Mouse (Mus musculus) lung, adult 18-20 months (tissue): ENCODE measurements around the gene Arhgap19.

Experiments
- DNase-seq, 2 experiments: peaks; one replicate each; pipeline ENCODE4 v3.0.0; 2022; ENCODE audit warnings: mixed read lengths in 2 of 2

Gene Arhgap19

GRCm38 (mm10) chr19:41737657-41738428, 64.0 kb downstream of the Arhgap19 start:
- no peak for DNase-seq

DNA sequence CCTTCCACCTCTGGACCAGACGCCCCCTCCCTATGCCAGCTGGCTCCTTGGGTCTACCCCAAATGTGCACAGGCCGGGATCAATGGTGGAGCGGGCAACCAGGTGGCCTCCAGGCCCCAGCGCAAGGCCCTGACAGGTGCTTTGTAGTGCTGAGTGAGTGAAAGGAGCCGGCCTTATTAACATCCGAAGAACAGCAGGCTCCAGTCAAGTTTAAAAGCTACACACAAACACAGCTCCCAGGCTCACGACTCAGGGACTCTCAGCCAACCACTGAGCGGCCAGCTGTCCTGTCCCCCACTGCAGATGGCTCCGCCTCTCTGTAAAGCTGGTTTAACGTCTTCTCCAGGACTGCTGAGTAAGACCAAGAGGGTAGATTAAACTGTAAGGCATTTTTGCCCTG, 67.2 kb downstream of the Arhgap19 start:
- DNase-seq: no peak

DNA sequence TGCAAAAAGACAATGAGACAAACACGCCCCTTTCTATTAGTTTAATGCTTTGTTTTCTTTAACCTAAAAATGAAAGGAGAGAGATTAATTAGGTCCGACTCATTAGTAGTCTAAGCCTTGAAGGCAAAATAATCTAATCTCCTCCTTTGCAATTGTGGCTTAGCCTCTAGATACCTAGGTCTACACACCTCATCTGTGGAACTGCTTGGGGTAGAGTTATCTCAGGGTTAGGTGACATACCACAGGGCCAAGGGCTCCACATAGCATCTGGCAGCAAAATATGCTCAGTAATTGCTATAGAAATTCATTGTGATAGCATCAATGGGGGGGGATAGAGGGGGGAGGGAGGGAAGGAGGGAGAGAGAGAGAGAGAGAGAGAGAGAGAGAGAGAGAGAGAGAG, 76.4 kb downstream of the Arhgap19 start:
- no peak for DNase-seq

DNA sequence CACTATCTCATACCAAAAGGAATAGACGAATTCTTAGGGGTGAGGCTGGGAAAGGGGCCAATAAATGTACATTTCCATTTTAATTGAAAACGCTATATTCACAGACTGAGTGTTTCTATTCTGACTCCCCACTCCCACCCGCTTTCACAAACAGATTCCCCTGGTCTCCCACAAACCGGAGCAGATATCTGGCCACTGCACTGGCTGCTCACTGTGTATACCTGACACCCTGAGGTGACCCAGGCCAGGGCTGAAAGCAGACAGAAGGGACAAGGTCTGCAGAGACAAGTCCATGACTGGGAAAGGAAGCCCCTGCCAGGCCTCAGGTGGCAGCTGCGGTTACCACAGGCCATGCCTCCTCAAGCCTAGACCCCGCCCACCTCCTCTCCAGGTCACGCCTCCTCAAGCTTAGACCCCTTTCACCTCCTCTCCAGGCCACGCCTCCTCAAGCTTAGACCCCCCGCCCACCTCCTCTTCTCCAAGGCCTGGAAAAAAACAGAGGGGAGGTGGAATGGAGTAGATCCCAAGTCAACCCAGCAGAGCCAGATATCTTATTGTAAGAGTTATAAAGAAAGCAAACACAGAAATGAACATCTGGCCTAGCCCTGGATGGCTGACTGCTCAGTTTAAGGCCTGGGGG, 76.9 kb downstream of the Arhgap19 start:
- no peak for DNase-seq

DNA sequence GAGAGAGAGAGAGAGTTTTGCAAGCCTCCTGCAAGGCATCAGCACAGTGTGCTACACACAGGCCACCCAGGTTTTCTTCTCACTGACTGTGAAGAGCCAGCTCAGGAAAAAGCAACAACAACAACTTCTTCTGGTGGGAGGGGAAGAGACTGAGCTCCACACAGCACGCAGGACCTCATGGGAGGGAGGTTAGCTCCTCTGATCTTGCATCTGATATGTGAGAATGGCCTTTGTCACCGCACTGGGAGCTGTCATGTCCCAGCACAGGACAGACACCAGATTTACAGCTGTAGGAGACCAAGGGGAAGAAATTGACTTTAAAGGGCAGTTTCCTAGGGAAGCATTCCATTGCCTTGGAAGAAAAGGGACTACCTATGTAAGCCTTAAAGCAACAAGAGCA, 78.5 kb downstream of the Arhgap19 start:
- no peak for DNase-seq

GRCm38 (mm10) chr19:41719436-41719835, 82.4 kb downstream of the Arhgap19 start:
- DNase-seq: no peak
